In genomic region chr1:58566621-58567020, GRCm38 (mm10) we compare ENCODE assay signal across 22 mouse cellular contexts.
"Had no signal": no experiment of that assay in that cellular context is flagged by ENCODE, and none has a peak within 500 bp of the region (broad histone marks: within the 10 kb centered on the region; RNA-seq: fewer than 3 reads in every experiment).

No protein-coding gene starts in this region.

- H3K9ac ChIP-seq: hindbrain, embryonic 14.5 days; limb, embryonic 13.5 days; liver, embryonic 14.5 days; liver, postnatal 0 days; midbrain, embryonic 12.5 days; midbrain, embryonic 15.5 days; neural tube, embryonic 12.5 days; neural tube, embryonic 15.5 days; stomach, embryonic 15.5 days had no signal

- H3K4me1 ChIP-seq: limb, embryonic 10.5 days; limb, embryonic 13.5 days; midbrain, embryonic 15.5 days; neural tube, embryonic 12.5 days; neural tube, embryonic 15.5 days; stomach, embryonic 15.5 days had no signal

- H3K27ac ChIP-seq: hindbrain, embryonic 14.5 days; hindbrain, postnatal 0 days; layer of hippocampus, adult 2 months; limb, embryonic 10.5 days; limb, embryonic 13.5 days; liver, embryonic 14.5 days; macrophage; midbrain, embryonic 12.5 days; midbrain, embryonic 15.5 days; neural tube, embryonic 12.5 days; neural tube, embryonic 15.5 days; stomach, embryonic 15.5 days had no signal

- DNase-seq: layer of hippocampus, adult 9-11 months; liver; liver, postnatal 0 days; lung, postnatal 14 days; right cerebral cortex, adult 18-20 months; right cerebral cortex, postnatal 14 days; spleen, adult 18-20 months; thymus, postnatal 25 days had no signal

- H3K27me3 ChIP-seq: limb, embryonic 13.5 days; midbrain, embryonic 12.5 days; midbrain, embryonic 15.5 days; neural tube, embryonic 12.5 days; neural tube, embryonic 15.5 days; stomach, embryonic 15.5 days had no signal

- H3K9me3 ChIP-seq: limb, embryonic 10.5 days; limb, embryonic 13.5 days; midbrain, embryonic 12.5 days; midbrain, embryonic 15.5 days; neural tube, embryonic 12.5 days; neural tube, embryonic 15.5 days; stomach, embryonic 15.5 days had no signal

- H3K4me2 ChIP-seq: hindbrain, embryonic 14.5 days; limb, embryonic 13.5 days; midbrain, embryonic 12.5 days; midbrain, embryonic 15.5 days; neural tube, embryonic 12.5 days; neural tube, embryonic 15.5 days; stomach, embryonic 15.5 days had no signal

- ATAC-seq: hindbrain, postnatal 0 days; inflammation-experienced regulatory T-cells, adult 6 months; intestine, postnatal 0 days; liver, postnatal 0 days; midbrain, embryonic 15.5 days had no signal

- H3K4me3 ChIP-seq: layer of hippocampus, adult 2 months; limb, embryonic 10.5 days; limb, embryonic 13.5 days; midbrain, embryonic 12.5 days; midbrain, embryonic 15.5 days; neural tube, embryonic 12.5 days; neural tube, embryonic 15.5 days; stomach, embryonic 15.5 days had no signal

- H3K36me3 ChIP-seq: midbrain, embryonic 15.5 days; stomach, embryonic 15.5 days had no signal
